Mouse (Mus musculus): Measurements from ENCODE around the gene Spag9. TPM values are rescaled to one million over a fixed set of nuclear protein-coding genes. Genes with fewer than 3 reads are reported as not detected.

Spag9 gene
- total and polyA plus RNA-seq, 3 experiments = 21.0 to 32.1 (median 22.6) TPM

- Histone ChIP-seq H3K4me1 (ENCODE audit: control insufficient read depth in 1 of 2, insufficient read depth in 2 of 2) (no peaks in the 10 kb centered on the region), H3K4me3 (replicated peaks in 1 of 3; ENCODE audit: low read depth in 2 of 3, low read length in 2 of 3, poor library complexity in 1 of 3) (no peak overlapping the region), H3K27me3 (replicated peaks) (no peaks in the 10 kb centered on the region), H3K27ac (ENCODE audit: insufficient read depth, low read depth) (no peak overlapping the region), H3K79me2 (replicated peaks; ENCODE audit: control insufficient read depth, extremely low read depth, insufficient read depth, poor library complexity, severe bottlenecking) (no peaks in the 10 kb centered on the region), H3K36me3 (replicated peaks in 1 of 2; ENCODE audit: control insufficient read depth in 1 of 2, insufficient read depth in 1 of 2, low read length in 1 of 2) (peaks cover 33 to 75% of the 10 kb centered on the region in 2 experiments), H3K9me3 (replicated peaks; ENCODE audit: low read length) (no peaks in the 10 kb centered on the region), H3K4me2 (ENCODE audit: insufficient read depth, low read depth, poor library complexity, severe bottlenecking) (no peak overlapping the region), H3K9ac (ENCODE audit: insufficient read depth, low read depth) (no peak overlapping the region)
- dilution Hi-C loops (cut with MboI; ENCODE audit: extremely low pct_ligation_motif_present, extremely low pct_unique_long_range_greater_than_20kb, low sequenced_read_pairs) = no loop called here
- no peak for DNase-seq (ENCODE audit: extremely low read depth)
- TF ChIP-seq GABPA (IDR thresholded peaks at IDR 0.05; ENCODE audit: insufficient replicate concordance, low read depth, low read length) (no peak), ETS1 (conservative IDR thresholded peaks at IDR 0.05; ENCODE audit: low read depth, low read length) (no peak), PAX5 (IDR thresholded peaks at IDR 0.05; ENCODE audit: low read length) (no peak), TCF12 (IDR thresholded peaks at IDR 0.05; ENCODE audit: low read depth, low read length) (no peak), SMC3 (IDR thresholded peaks at IDR 0.05; ENCODE audit: low read depth, low read length) (no peak), ELF1 (IDR thresholded peaks at IDR 0.05; ENCODE audit: low read depth, low read length) (no peak), MAFK (IDR thresholded peaks at IDR 0.05; ENCODE audit: insufficient replicate concordance, low read length) (no peak), ZNF384 (IDR thresholded peaks at IDR 0.05; ENCODE audit: low read depth, low read length) (no peak), RCOR1 (conservative IDR thresholded peaks at IDR 0.05; ENCODE audit: low read depth, low read length) (no peak), SIN3A (IDR thresholded peaks at IDR 0.05; ENCODE audit: low read length) (no peak), JUN (IDR thresholded peaks at IDR 0.05; ENCODE audit: insufficient read depth, low read depth, low read length) (no peak), IRF4 (IDR thresholded peaks at IDR 0.05; ENCODE audit: low read depth, low read length) (no peak), MYC (IDR thresholded peaks at IDR 0.05; ENCODE audit: low read depth, low read length) (no peak), HCFC1 (IDR thresholded peaks at IDR 0.05; ENCODE audit: low read depth, low read length) (no peak)
- in situ Hi-C loops (cut with MboI; ENCODE audit: low pct_ligation_motif_present, low pct_unique_long_range_greater_than_20kb, low sequenced_read_pairs) = no loop called here
Measured at GRCm38 (mm10) chr11:94090496-94090895, 94.6 kb downstream of the Spag9 start.

DNA sequence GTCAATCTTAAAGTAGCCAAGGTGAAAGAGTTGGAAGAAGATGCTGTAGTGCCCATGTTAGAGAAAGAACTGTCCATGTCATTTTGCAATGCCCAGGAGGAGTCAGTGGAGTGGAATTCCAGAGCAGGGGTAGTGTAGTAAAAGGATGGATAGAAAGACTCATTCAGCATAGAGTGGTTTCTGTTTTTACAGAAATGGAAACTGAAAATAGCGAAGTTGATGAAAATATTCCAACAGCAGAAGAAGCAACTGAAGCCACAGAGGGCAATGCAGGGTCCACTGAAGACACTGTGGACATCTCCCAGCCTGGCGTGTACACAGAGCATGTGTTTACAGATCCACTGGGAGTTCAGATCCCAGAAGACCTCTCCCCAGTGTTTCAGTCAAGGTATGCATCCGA lies 101.6 kb downstream of the Spag9 start:
- no peak overlapping the region for H3K4me2 ChIP-seq (ENCODE audit: insufficient read depth, low read depth, poor library complexity, severe bottlenecking)
- in situ Hi-C loops (cut with MboI; ENCODE audit: low pct_ligation_motif_present, low pct_unique_long_range_greater_than_20kb, low sequenced_read_pairs) (no loop called here), dilution Hi-C loops (cut with MboI; ENCODE audit: extremely low pct_ligation_motif_present, extremely low pct_unique_long_range_greater_than_20kb, low sequenced_read_pairs) (no loop called here)
- no peaks in the 10 kb centered on the region for H3K9me3 ChIP-seq (replicated peaks; ENCODE audit: low read length)
- H3K36me3 ChIP-seq (replicated peaks in 1 of 2; ENCODE audit: control insufficient read depth in 1 of 2, insufficient read depth in 1 of 2, low read length in 1 of 2) = peaks cover 21 to 85% of the 10 kb centered on the region in 2 experiments
- TF ChIP-seq IRF4 (IDR thresholded peaks at IDR 0.05; ENCODE audit: low read depth, low read length) (peak; percentile 73; the same call in 1 of the 2 replicates), USF1 (IDR thresholded peaks at IDR 0.05; ENCODE audit: low read depth, low read length) (no peak), EP300 (IDR thresholded peaks at IDR 0.05; ENCODE audit: low read length) (peak; percentile 61; the same call in 1 of the 2 replicates), MEF2A (IDR thresholded peaks at IDR 0.05; ENCODE audit: borderline replicate concordance, low read depth, low read length) (peak; percentile 55; the same call in 1 of the 2 replicates), HCFC1 (IDR thresholded peaks at IDR 0.05; ENCODE audit: low read depth, low read length) (no peak), MYC (IDR thresholded peaks at IDR 0.05; ENCODE audit: low read depth, low read length) (no peak)
- H3K4me3 ChIP-seq (replicated peaks in 1 of 3; ENCODE audit: low read depth in 2 of 3, low read length in 2 of 3, poor library complexity in 1 of 3) = no peak overlapping the region
- H3K9ac ChIP-seq (ENCODE audit: insufficient read depth, low read depth) = no peak overlapping the region
- no peaks in the 10 kb centered on the region for H3K79me2 ChIP-seq (replicated peaks; ENCODE audit: control insufficient read depth, extremely low read depth, insufficient read depth, poor library complexity, severe bottlenecking)
- H3K4me1 ChIP-seq (ENCODE audit: control insufficient read depth in 1 of 2, insufficient read depth in 2 of 2) = peaks cover 0 to 7% of the 10 kb centered on the region in 2 experiments; a peak in 2 of 4 replicates
- H3K27ac ChIP-seq (ENCODE audit: insufficient read depth, low read depth) = no peak overlapping the region
- DNase-seq (ENCODE audit: extremely low read depth) = no peak
- no peaks in the 10 kb centered on the region for H3K27me3 ChIP-seq (replicated peaks)

All from CH12.LX (cell line).